Mouse (Mus musculus) MEL-GATA-1-ER (cell line): ENCODE data around the gene Rimklb.

Experiments used
- DNase-seq: peaks from one replicate; pipeline ENCODE4 v3.0.0-alpha.2; 2012; ENCODE audit warnings: low read depth; ENCODE audit errors: extremely low read depth

The Rimklb gene

GRCm38 (mm10) chr6:122435270-122435669 is 63.3 kb downstream of the Rimklb start:
- no peak for DNase-seq

DNA sequence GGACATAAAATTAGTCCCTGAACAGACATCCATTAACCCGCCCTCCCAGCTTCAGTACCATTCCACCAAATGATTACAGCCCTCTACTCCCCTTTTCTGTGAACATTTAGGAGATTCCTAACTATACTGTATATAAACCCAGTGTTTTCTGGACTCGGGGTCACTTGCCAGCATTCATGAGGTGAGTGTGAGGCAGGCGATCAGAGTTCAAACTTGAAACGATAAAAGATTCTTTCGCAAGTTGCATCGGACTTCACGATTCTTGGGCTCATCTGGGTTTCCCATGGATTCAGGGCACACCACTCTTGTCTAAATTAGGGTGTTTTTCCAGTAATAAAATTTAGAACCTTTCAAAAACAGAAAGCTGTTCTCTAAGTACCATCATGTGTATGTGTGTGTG is 71.1 kb downstream of the Rimklb start:
- DNase-seq, result no peak

GRCm38 (mm10) chr6:122417015-122417414 is 81.5 kb downstream of the Rimklb start:
- no peak for DNase-seq

DNA sequence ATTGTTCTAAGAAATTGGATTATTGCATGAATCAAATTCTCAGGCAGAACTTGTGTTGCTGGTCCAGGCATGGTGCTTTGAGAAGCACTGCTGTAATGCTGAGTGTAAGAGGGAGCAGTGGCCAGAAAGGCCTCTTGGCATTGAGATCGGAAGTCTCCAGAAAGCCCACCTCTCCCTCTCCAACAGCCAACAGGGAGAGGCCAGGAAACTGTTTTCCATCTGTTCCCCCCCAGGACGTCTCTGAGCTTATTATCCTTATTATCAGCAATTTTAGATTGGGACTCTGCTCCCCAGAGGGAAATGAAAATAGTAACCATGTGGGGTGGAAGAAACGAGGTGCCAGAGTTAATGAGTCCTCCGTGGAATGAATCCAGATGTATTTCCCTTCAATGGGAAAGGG is 82.2 kb downstream of the Rimklb start:
- no peak for DNase-seq

DNA sequence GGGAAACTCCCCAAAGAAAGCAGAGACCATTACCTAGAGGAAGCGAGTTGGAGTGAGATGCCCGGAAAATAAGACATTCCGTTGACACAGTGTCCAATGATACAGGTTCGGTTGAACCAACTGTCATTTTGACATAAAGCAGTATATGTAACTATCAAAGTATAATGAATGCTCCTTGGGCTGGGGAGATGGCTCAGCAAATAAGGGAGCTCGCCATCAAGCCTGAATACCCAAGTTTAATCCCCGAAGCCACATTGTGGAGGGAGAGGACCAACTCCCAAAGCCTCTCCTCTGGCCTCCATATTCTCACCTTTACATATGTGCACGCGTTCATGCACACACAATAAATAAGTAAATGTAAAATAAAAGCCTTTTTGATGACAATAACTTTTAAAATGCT is 87.3 kb downstream of the Rimklb start:
- no peak for DNase-seq

GRCm38 (mm10) chr6:122402240-122402639 is 96.3 kb downstream of the Rimklb start:
- no peak for DNase-seq

- DNase-seq, result no peak
Measured at GRCm38 (mm10) chr6:122400263-122400662, 98.3 kb downstream of the Rimklb start.
